Mouse (Mus musculus): Measurements from ENCODE around the gene Trip11. TPM values are rescaled to one million over a fixed set of nuclear protein-coding genes. Genes with fewer than 3 reads are reported as not detected.

The Trip11 gene
- polyA plus RNA-seq, 1 experiment from 2014 or later, result 10.8 TPM

Other genes with a start within 250 kb of the Trip11 start
- gene Tc2n, start 194.7 kb downstream of the Trip11 start, polyA plus RNA-seq (2014; fragmentation: Nextera tagmentation; extraction: Ambion mirVana), result 0.36 and 0.65 TPM in 2 replicates
- gene Fbln5, start 94.2 kb downstream of the Trip11 start, polyA plus RNA-seq (2014; fragmentation: Nextera tagmentation; extraction: Ambion mirVana), result 28.7 and 31.2 TPM in 2 replicates
- gene Atxn3, start 45.0 kb upstream of the Trip11 start, polyA plus RNA-seq (2014; fragmentation: Nextera tagmentation; extraction: Ambion mirVana), result 13.1 and 14.1 TPM in 2 replicates
- 42.5 and 46.5 TPM in 2 replicates for gene Cpsf2, start 62.7 kb upstream of the Trip11 start, polyA plus RNA-seq (2014; fragmentation: Nextera tagmentation; extraction: Ambion mirVana)
- gene Slc24a4, start 215.5 kb upstream of the Trip11 start, polyA plus RNA-seq (2014; fragmentation: Nextera tagmentation; extraction: Ambion mirVana), result 0.04 and 0.24 TPM in 2 replicates